Comparison of ENCODE assay signal across 16 mouse cellular contexts in the genomic region with DNA sequence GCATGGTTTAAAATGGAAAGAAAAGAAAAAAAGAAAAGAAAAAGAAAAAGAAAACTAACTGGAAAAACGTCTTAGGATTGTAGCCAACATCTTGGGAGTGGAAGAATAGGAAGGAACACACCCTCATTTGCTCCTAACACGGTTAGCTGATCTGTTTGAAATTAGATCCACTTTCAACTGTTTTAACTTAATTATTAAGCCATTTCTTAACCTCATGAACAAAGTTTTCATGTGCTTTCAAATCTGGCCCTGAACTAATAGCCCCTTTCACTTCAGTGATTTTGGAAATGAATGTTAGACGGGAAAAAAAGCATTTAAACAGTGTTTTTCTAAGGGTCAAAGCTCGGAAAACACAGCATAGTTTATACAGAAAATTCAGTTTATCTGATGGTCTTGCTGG.
"Had no signal": no experiment of that assay in that cellular context is flagged by ENCODE, and none has a peak within 500 bp of the region (broad histone marks: within the 10 kb centered on the region; RNA-seq: fewer than 3 reads in every experiment).

No protein-coding gene starts in this region.

- H3K9me3 ChIP-seq: intestine, embryonic 15.5 days; liver, embryonic 13.5 days; lung, embryonic 15.5 days; neural tube, embryonic 12.5 days; stomach, embryonic 15.5 days had no signal

- H3K27ac ChIP-seq: intestine, embryonic 15.5 days; layer of hippocampus, adult 2 months; limb, embryonic 12.5 days; liver, embryonic 13.5 days; macrophage; neural tube, embryonic 12.5 days; stomach, embryonic 15.5 days had no signal

- H3K36me3 ChIP-seq: intestine, embryonic 15.5 days had no signal

- H3K4me1 ChIP-seq: intestine, embryonic 15.5 days; liver, embryonic 13.5 days; megakaryocyte, embryonic 14.5 days; stomach, embryonic 15.5 days had no signal

- H3K27me3 ChIP-seq: intestine, embryonic 15.5 days; limb, embryonic 12.5 days; liver, embryonic 13.5 days; lung, embryonic 15.5 days; megakaryocyte, embryonic 14.5 days; neural tube, embryonic 12.5 days; stomach, embryonic 15.5 days had no signal

- ATAC-seq: intestine, embryonic 15.5 days; liver, postnatal 0 days had no signal

- H3K9ac ChIP-seq: intestine, embryonic 15.5 days; limb, embryonic 12.5 days; liver, embryonic 13.5 days; liver, postnatal 0 days; lung, embryonic 15.5 days; neural tube, embryonic 12.5 days; stomach, embryonic 15.5 days had no signal

- H3K4me3 ChIP-seq: intestine, embryonic 15.5 days; layer of hippocampus, adult 2 months; limb, embryonic 12.5 days; liver, embryonic 13.5 days; lung, embryonic 15.5 days; megakaryocyte, embryonic 14.5 days; neural tube, embryonic 12.5 days; stomach, embryonic 15.5 days had no signal

- H3K4me2 ChIP-seq: intestine, embryonic 15.5 days; limb, embryonic 12.5 days; liver, embryonic 13.5 days; lung, embryonic 15.5 days; neural tube, embryonic 12.5 days; stomach, embryonic 15.5 days had no signal

- DNase-seq: liver; liver, embryonic 13.5 days; liver, postnatal 0 days; lung, postnatal 14 days; midbrain, embryonic 14.5 days; right cerebral cortex, postnatal 14 days; thymus, adult 2 months; thymus, postnatal 25 days had no signal
